Mouse (Mus musculus): ENCODE results near the gene Cdca5.

DNA sequence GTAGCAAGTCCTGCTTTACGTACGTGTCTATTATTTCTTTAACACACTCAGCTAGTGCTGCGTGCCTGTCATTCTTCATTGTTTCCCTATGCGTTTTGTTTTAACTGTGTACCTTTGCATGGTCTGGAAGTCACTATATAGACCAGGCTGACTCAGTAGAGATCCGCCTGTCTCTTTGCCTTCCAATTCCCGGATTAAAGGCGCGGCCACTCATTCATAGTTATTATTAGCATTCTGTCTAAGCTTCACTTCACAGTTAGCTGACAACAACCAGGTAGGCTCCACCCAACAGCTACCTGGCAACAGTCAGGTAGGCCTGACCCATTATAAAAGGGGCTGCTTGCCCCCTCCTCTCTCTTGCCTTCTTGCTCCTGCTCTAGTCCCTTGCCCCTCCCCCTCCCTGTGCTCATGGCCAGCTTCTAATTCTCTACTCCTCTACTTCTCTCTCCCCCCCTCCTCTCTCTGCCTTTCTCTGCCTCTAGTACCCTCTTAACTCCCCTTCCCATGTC, 33.9 kb downstream of the Cdca5 start:
- TF ChIP-seq CTCF (IDR thresholded peaks at IDR 0.05; ENCODE audit: low read depth, low read length): no peak
- no peak for TF ChIP-seq POLR2A (IDR thresholded peaks at IDR 0.05; ENCODE audit: insufficient read depth, low read length)
- no peak for TF ChIP-seq EP300 (IDR thresholded peaks at IDR 0.05; ENCODE audit: insufficient read depth, low read depth, low read length)

Measured in ES-Bruce4 (cell line).